Mouse (Mus musculus) large intestine, adult 2 months (tissue): ENCODE measurements around the gene Clec3a. TPM values are rescaled to one million over a fixed set of nuclear protein-coding genes. Genes with fewer than 3 reads are reported as not detected.

Experiments
- DNase-seq: peaks from one replicate; pipeline ENCODE4 v3.0.0-alpha.2; 2012; ENCODE audit warnings: low read depth, low spot score
- WGBS: fragments of 180-500 bp; shearing (Covaris S2); methylation state at CpG from one replicate; pipeline ENCODE4 v1.1.7; 2018; 5-methylcytosine and 5-hydroxymethylcytosine counted together
- polyA plus RNA-seq: library from polyadenylated mRNA; depleted of rRNA; stranded (reverse); fragments of >200 nt; gene quantifications from 2 replicates; pipeline ENCODE4 v1.2.3, GENCODE M21; 2012; rRNA removed

Clec3a gene
- not detected in 2 replicates for polyA plus RNA-seq

GRCm38 (mm10) chr8:114417786-114418185 is at the start of gene Clec3a:
Gene Clec3a (plus strand): TSS chr8:114418086.
- WGBS: 73% methylated on average over 8 of the region's 8 CpGs
- DNase-seq: no peak

GRCm38 (mm10) chr8:114369038-114369976 is 48.6 kb upstream of the Clec3a start:
- DNase-seq: peak; percentile 11
- WGBS: 38% methylated on average over 27 of the region's 27 CpGs

GRCm38 (mm10) chr8:114374390-114374789 is 43.5 kb upstream of the Clec3a start:
- 68% methylated on average over 6 of the region's 6 CpGs for WGBS
- DNase-seq: no peak

GRCm38 (mm10) chr8:114384189-114384588 is 33.7 kb upstream of the Clec3a start:
- DNase-seq: no peak
- 86% methylated on average over 3 of the region's 3 CpGs for WGBS

- no peak for DNase-seq
- WGBS: 14% methylated on average over 4 of the region's 4 CpGs
Observed at GRCm38 (mm10) chr8:114387494-114387893, 30.4 kb upstream of the Clec3a start.

GRCm38 (mm10) chr8:114390465-114391254 is 27.2 kb upstream of the Clec3a start:
- no peak for DNase-seq

GRCm38 (mm10) chr8:114398326-114398725 is 19.6 kb upstream of the Clec3a start:
- WGBS: 82% methylated on average over 5 of the region's 5 CpGs
- DNase-seq: no peak

More at GRCm38 (mm10) chr8:114390465-114391254, 27.2 kb upstream of the Clec3a start:
- 76% methylated on average over 12 of the region's 13 CpGs for WGBS

GRCm38 (mm10) chr8:114399273-114399672 is 18.6 kb upstream of the Clec3a start:
- WGBS: 91% methylated on average over 5 of the region's 5 CpGs
- no peak for DNase-seq

- 60% methylated on average over 7 of the region's 7 CpGs for WGBS
Observed at GRCm38 (mm10) chr8:114401679-114402078, 16.2 kb upstream of the Clec3a start.

GRCm38 (mm10) chr8:114411421-114411820 is 6.5 kb upstream of the Clec3a start:
- no peak for DNase-seq
- 69% methylated on average over 3 of the region's 3 CpGs for WGBS

More at GRCm38 (mm10) chr8:114401679-114402078, 16.2 kb upstream of the Clec3a start:
- DNase-seq: no peak

GRCm38 (mm10) chr8:114418486-114418885 is 600 bp downstream of the Clec3a start:
- no peak for DNase-seq
- 79% methylated on average over 5 of the region's 5 CpGs for WGBS

- no peak for DNase-seq
- WGBS: 62% methylated on average over 6 of the region's 6 CpGs
Observed at GRCm38 (mm10) chr8:114418904-114419303, 1.0 kb downstream of the Clec3a start.

- DNase-seq: no peak
- 56% methylated on average over 4 of the region's 4 CpGs for WGBS
Observed at GRCm38 (mm10) chr8:114421544-114421943, 3.7 kb downstream of the Clec3a start.

GRCm38 (mm10) chr8:114438236-114438635 is 20.4 kb downstream of the Clec3a start:
- no peak for DNase-seq
- 1% methylated on average over 6 of the region's 6 CpGs for WGBS

GRCm38 (mm10) chr8:114439334-114440204 is 21.7 kb downstream of the Clec3a start, which contains the start of gene Wwox:
Gene Wwox (plus strand): TSS chr8:114439655.
- DNase-seq: peak; percentile 90
- WGBS: under 1% methylated on average over 54 of the region's 54 CpGs

GRCm38 (mm10) chr8:114440205-114440589 is 22.3 kb downstream of the Clec3a start:
- 16% methylated on average over 5 of the region's 5 CpGs for WGBS
- DNase-seq: no peak

- 80% methylated on average over 4 of the region's 4 CpGs for WGBS
- no peak for DNase-seq
Observed at GRCm38 (mm10) chr8:114441616-114442015, 23.7 kb downstream of the Clec3a start.

GRCm38 (mm10) chr8:114446884-114447283 is 29.0 kb downstream of the Clec3a start:
- 82% methylated on average over 7 of the region's 7 CpGs for WGBS
- DNase-seq: no peak

GRCm38 (mm10) chr8:114452278-114452677 is 34.4 kb downstream of the Clec3a start:
- no peak for DNase-seq
- 81% methylated on average over 8 of the region's 8 CpGs for WGBS
